Mouse (Mus musculus) hindbrain, embryonic 14.5 days (tissue): ENCODE data around the gene Strn4. TPM values are rescaled to one million over a fixed set of nuclear protein-coding genes. Genes with fewer than 3 reads are reported as not detected.

Experiments used
- ATAC-seq: fragments of 200-750 bp; cut with Nextera tagmentation; 2 replicates; pipeline ENCODE4 v1.8.0; 2017; ENCODE audit warnings: moderate number of reproducible peaks, mild to moderate bottlenecking, moderate TSS enrichment, moderate library complexity; ENCODE audit not compliant: low FRiP score
- DNase-seq: peaks from one replicate; pipeline ENCODE4 v3.0.0-alpha.2; 2015; ENCODE audit warnings: low spot score
- H3K27ac ChIP-seq: fragments of 300-500 bp; sonication (generic); 2 replicates; pipeline ENCODE4 v1.5.1; 2014; ENCODE audit warnings: mild to moderate bottlenecking, moderate library complexity
- H3K27me3 ChIP-seq: fragments of 300-500 bp; sonication (generic); 2 replicates; pipeline ENCODE4 v1.6.1; 2014; ENCODE audit warnings: mild to moderate bottlenecking, low read length, mixed read lengths; ENCODE audit not compliant: control insufficient read depth, insufficient read depth
- H3K36me3 ChIP-seq: fragments of 300-500 bp; sonication (generic); replicated peaks from 2 replicates; pipeline ENCODE4 v1.6.1; 2014; ENCODE audit not compliant: control insufficient read depth, insufficient read depth
- H3K4me1 ChIP-seq: fragments of 300-500 bp; sonication (generic); replicated peaks from 2 replicates; pipeline ENCODE4 v1.6.1; 2014; ENCODE audit warnings: antibody characterized with exemption, low read length, mixed read lengths; ENCODE audit not compliant: control insufficient read depth, insufficient read depth
- H3K4me2 ChIP-seq: fragments of 300-500 bp; sonication (generic); replicated peaks from 2 replicates; pipeline ENCODE4 v1.6.1; 2014; ENCODE audit warnings: mild to moderate bottlenecking, moderate library complexity
- H3K4me3 ChIP-seq: fragments of 300-500 bp; sonication (generic); replicated peaks from 2 replicates; pipeline ENCODE4 v1.5.1; 2014; ENCODE audit warnings: mild to moderate bottlenecking, low read length
- H3K9ac ChIP-seq: fragments of 300-500 bp; sonication (generic); 2 replicates; pipeline ENCODE4 v1.6.1; 2014
- H3K9me3 ChIP-seq: fragments of 300-500 bp; sonication (generic); 2 replicates; pipeline ENCODE4 v1.6.1; 2016; ENCODE audit warnings: low read length; ENCODE audit not compliant: control insufficient read depth
- WGBS: fragments of 180-500 bp; shearing (Covaris S2); extraction: QIAGEN DNeasy Blood & Tissue Kit; methylation state at CpG from one replicate; pipeline ENCODE4 v1.1.7; 2014; 5-methylcytosine and 5-hydroxymethylcytosine counted together
- polyA plus RNA-seq: library from polyadenylated mRNA; unstranded; fragments of >200 nt; fragmentation: Nextera tagmentation; extraction: Ambion mirVana; gene quantifications from 2 replicates; pipeline ENCODE4 v1.2.1, GENCODE M21; 2014

The Strn4 gene
- polyA plus RNA-seq, 1 experiment from 2014 or later = 174 TPM

GRCm38 (mm10) chr7:16809739-16810138 lies 6.0 kb upstream of the Strn4 start:
- Histone ChIP-seq H3K27ac (peak overlapping the region; percentile 94; the same call in 1 of the 2 replicates), H3K27me3 (peaks cover 5% of the 10 kb centered on the region), H3K36me3 (peaks cover 25% of the 10 kb centered on the region; the same call in 1 of the 2 replicates), H3K9ac (no peak overlapping the region), H3K4me3 (no peak overlapping the region), H3K4me1 (peaks cover 33% of the 10 kb centered on the region), H3K4me2 (peak overlapping the region; percentile 86), H3K9me3 (no peaks in the 10 kb centered on the region)
- 25% methylated on average over 10 of the region's 10 CpGs for WGBS
- no peak for ATAC-seq
- DNase-seq = peak; percentile 77

GRCm38 (mm10) chr7:16810399-16810919 lies 5.2 kb upstream of the Strn4 start:
- Histone ChIP-seq H3K4me2 (peak overlapping the region; percentile 86), H3K36me3 (peaks cover 25% of the 10 kb centered on the region; the same call in 1 of the 2 replicates), H3K27me3 (peaks cover 5% of the 10 kb centered on the region), H3K4me1 (peaks cover 40% of the 10 kb centered on the region), H3K27ac (peak overlapping the region; percentile 94), H3K9ac (peak overlapping the region; percentile 78), H3K4me3 (peak overlapping the region; percentile 52), H3K9me3 (no peaks in the 10 kb centered on the region)
- ATAC-seq (no peak), DNase-seq (no peak)
- WGBS = 44% methylated on average over 28 of the region's 28 CpGs

GRCm38 (mm10) chr7:16810920-16811648 lies 4.6 kb upstream of the Strn4 start:
- H3K27me3 ChIP-seq = peaks cover 5% of the 10 kb centered on the region
- no peaks in the 10 kb centered on the region for H3K9me3 ChIP-seq
- peaks cover 25% of the 10 kb centered on the region; the same call in 1 of the 2 replicates for H3K36me3 ChIP-seq
- peak; percentile 64 for DNase-seq
- peak overlapping the region; percentile 94 for H3K27ac ChIP-seq
- peaks cover 42% of the 10 kb centered on the region for H3K4me1 ChIP-seq
- peak overlapping the region; percentile 52 for H3K4me3 ChIP-seq
- H3K4me2 ChIP-seq = peak overlapping the region; percentile 86
- 4% methylated on average over 76 of the region's 90 CpGs for WGBS
- peak overlapping the region; percentile 78 for H3K9ac ChIP-seq
- peak; percentile 38 for ATAC-seq

GRCm38 (mm10) chr7:16811649-16812070 lies 4.0 kb upstream of the Strn4 start:
- Histone ChIP-seq H3K27ac (peak overlapping the region; percentile 94), H3K9ac (peak overlapping the region; percentile 78), H3K36me3 (peaks cover 22% of the 10 kb centered on the region; the same call in 1 of the 2 replicates), H3K9me3 (no peaks in the 10 kb centered on the region), H3K27me3 (peaks cover 5% of the 10 kb centered on the region), H3K4me1 (peaks cover 42% of the 10 kb centered on the region), H3K4me2 (peak overlapping the region; percentile 86), H3K4me3 (peak overlapping the region; percentile 52)
- ATAC-seq (no peak), DNase-seq (no peak)
- 8% methylated on average over 17 of the region's 17 CpGs for WGBS

GRCm38 (mm10) chr7:16812505-16812904 lies 3.2 kb upstream of the Strn4 start:
- peaks cover 19% of the 10 kb centered on the region; the same call in 1 of the 2 replicates for H3K36me3 ChIP-seq
- H3K9me3 ChIP-seq = no peaks in the 10 kb centered on the region
- peak overlapping the region; percentile 94; the same call in 1 of the 2 replicates for H3K27ac ChIP-seq
- no peak overlapping the region; the same call in 1 of the 2 replicates for H3K4me3 ChIP-seq
- H3K4me1 ChIP-seq = peaks cover 46% of the 10 kb centered on the region
- ATAC-seq (no peak), DNase-seq (no peak)
- H3K9ac ChIP-seq = peak overlapping the region; percentile 78; the same call in 1 of the 2 replicates
- peak overlapping the region; percentile 86; the same call in 1 of the 2 replicates for H3K4me2 ChIP-seq
- H3K27me3 ChIP-seq = peaks cover 5% of the 10 kb centered on the region
- 74% methylated on average over 2 of the region's 2 CpGs for WGBS

- H3K9me3 ChIP-seq = no peaks in the 10 kb centered on the region
- H3K4me3 ChIP-seq = peak overlapping the region; percentile 94
- peaks cover 5% of the 10 kb centered on the region for H3K27me3 ChIP-seq
- 0 out of 2 replicates have a peak, but pooled peaks cover 5% of the 10 kb centered on the region for H3K36me3 ChIP-seq
- peak overlapping the region; percentile 99 for H3K9ac ChIP-seq
- peak overlapping the region; percentile 100 for H3K27ac ChIP-seq
- DNase-seq (peak; percentile 92), ATAC-seq (peak; percentile 80)
- peaks cover 69% of the 10 kb centered on the region for H3K4me1 ChIP-seq
- 0% methylated on average over 11 of the region's 55 CpGs for WGBS
- H3K4me2 ChIP-seq = peak overlapping the region; percentile 89
These were observed 387 bp downstream of the Strn4 start for GRCm38 (mm10) chr7:16816078-16816474.

GRCm38 (mm10) chr7:16816475-16817122 lies 910 bp downstream of the Strn4 start, which contains the start of gene Fkrp:
TSS of gene Fkrp (minus strand) at chr7:16816732.
- peaks cover 5% of the 10 kb centered on the region for H3K27me3 ChIP-seq
- peak within 1 kb of the TSS; percentile 99 for H3K9ac ChIP-seq
- 1% methylated on average over 47 of the region's 64 CpGs for WGBS
- H3K4me1 ChIP-seq = peaks cover 66% of the 10 kb centered on the region
- DNase-seq (peak; percentile 55), ATAC-seq (peak; percentile 22)
- peak within 1 kb of the TSS; percentile 100 for H3K27ac ChIP-seq
- 0 out of 2 replicates have a peak, but pooled peaks cover 5% of the 10 kb centered on the region for H3K36me3 ChIP-seq
- H3K4me3 ChIP-seq = peak within 1 kb of the TSS; percentile 94
- peak within 1 kb of the TSS; percentile 89 for H3K4me2 ChIP-seq
- no peaks in the 10 kb centered on the region for H3K9me3 ChIP-seq

- Histone ChIP-seq H3K27me3 (peaks cover 4% of the 10 kb centered on the region), H3K9ac (peak overlapping the region; percentile 99), H3K9me3 (no peaks in the 10 kb centered on the region), H3K4me3 (peak overlapping the region; percentile 94), H3K36me3 (peaks cover 9% of the 10 kb centered on the region), H3K27ac (peak overlapping the region; percentile 100), H3K4me1 (peaks cover 64% of the 10 kb centered on the region), H3K4me2 (peak overlapping the region; percentile 89)
- DNase-seq (no peak), ATAC-seq (no peak)
- WGBS = 43% methylated on average over 3 of the region's 3 CpGs
These were observed 2.0 kb downstream of the Strn4 start for GRCm38 (mm10) chr7:16817693-16818092.

GRCm38 (mm10) chr7:16819794-16820193 lies 4.1 kb downstream of the Strn4 start:
- Histone ChIP-seq H3K4me2 (0 out of 2 replicates have a peak overlapping the region, but pooled peaks have one; percentile 4), H3K4me1 (peaks cover 50% of the 10 kb centered on the region), H3K27ac (no peak overlapping the region), H3K27me3 (no peaks in the 10 kb centered on the region), H3K36me3 (peaks cover 24% of the 10 kb centered on the region), H3K9ac (no peak overlapping the region), H3K4me3 (no peak overlapping the region), H3K9me3 (no peaks in the 10 kb centered on the region)
- 77% methylated on average over 5 of the region's 5 CpGs for WGBS
- no peak for DNase-seq
- no peak for ATAC-seq
